Mouse (Mus musculus): Measurements from ENCODE around the gene Zbtb34.

- TF ChIP-seq CTCF (IDR thresholded peaks at IDR 0.05; ENCODE audit: control insufficient read depth, insufficient read depth, low read length) = no peak
- TF ChIP-seq POLR2A (IDR thresholded peaks at IDR 0.05; ENCODE audit: borderline replicate concordance, control insufficient read depth, low read depth, low read length) = no peak
Measured at GRCm38 (mm10) chr2:33364656-33365055, 66.5 kb downstream of the Zbtb34 start.

Measured in bone marrow, adult 2 months (tissue).